8 mouse cellular contexts compared by ENCODE assay signal in the genomic region with DNA sequence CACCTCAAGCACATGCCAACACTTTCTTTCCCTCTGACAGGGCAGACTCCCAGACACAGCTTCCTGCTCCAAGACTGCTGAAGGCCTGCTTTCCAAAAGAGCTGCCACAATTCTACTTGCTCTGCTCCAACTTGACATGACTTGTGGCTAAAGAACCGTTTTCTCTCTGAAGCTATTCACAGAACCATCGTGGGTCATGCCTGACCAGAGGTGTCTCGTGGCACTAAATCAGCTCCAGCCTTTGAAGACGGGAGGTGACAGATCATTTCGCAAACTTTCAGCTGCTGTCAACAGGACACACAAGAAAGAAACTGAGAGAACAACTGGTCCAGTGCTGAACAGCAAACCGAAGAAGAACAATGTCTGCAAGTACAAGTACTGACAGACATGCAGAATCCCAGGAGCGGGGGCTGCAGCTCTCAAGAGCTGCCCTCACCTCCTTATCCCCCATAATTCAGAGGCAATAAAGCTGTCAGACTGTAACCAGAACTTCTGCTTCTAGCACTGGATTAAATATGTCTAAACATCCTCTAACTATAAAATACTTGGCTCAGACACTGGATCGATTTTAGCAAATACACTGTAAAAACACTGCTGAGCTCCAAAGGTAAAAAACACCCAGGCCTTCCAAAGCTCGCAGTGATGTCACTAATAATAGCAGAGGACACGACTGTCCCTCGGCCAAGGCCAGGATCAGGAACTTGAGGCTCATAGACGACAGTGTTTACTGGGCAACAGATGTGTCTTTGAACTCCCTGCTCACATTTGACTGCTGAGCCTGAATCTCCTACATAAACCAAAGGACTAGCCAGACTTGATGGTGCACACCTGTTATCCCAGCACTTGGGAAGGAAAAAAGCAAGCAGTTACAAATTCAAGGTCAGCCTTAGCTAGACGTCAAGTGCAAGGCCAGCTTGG. TPM values are rescaled to one million over a fixed set of nuclear protein-coding genes. Genes with fewer than 3 reads are reported as not detected.
DNase-seq lines count a peak whose midpoint lies in the region; ATAC-seq and TF ChIP-seq lines count a peak whose summit lies in the region.

No protein-coding gene starts in this region.

- 0 out of 2 replicates have a peak overlapping the region, but pooled peaks have one; percentile 21 for H3K9ac ChIP-seq in heart, embryonic 12.5 days
- peak overlapping the region; percentile 49 for H3K9ac ChIP-seq in liver, adult 2 months (ENCODE audit: low read depth, low read length)
- no peak overlapping the region for H3K9ac ChIP-seq in liver, postnatal 0 days (replicated peaks)

- no peak for TF ChIP-seq CTCF in liver, adult 2 months (IDR thresholded peaks at IDR 0.05; ENCODE audit: low read depth, low read length)
- no peak for TF ChIP-seq CTCF in liver, postnatal 0 days (IDR thresholded peaks at IDR 0.05; ENCODE audit: low read depth)

- no peak for ATAC-seq in heart, embryonic 12.5 days (ENCODE audit: insufficient number of reproducible peaks, low FRiP score)
- ATAC-seq in liver, postnatal 0 days: peak; percentile 85

- peak overlapping the region; percentile 57; the same call in 1 of the 2 replicates for H3K27ac ChIP-seq in heart, embryonic 12.5 days (ENCODE audit: poor library complexity, severe bottlenecking)
- H3K27ac ChIP-seq in liver, adult 2 months (replicated peaks; ENCODE audit: insufficient read depth, low read depth, low read length): peak overlapping the region; percentile 96
- H3K27ac ChIP-seq in liver, postnatal 0 days (ENCODE audit: low read depth): peak overlapping the region; percentile 62

- DNase-seq in heart, adult 9 months (ENCODE audit: low spot score in 2 of 2): no peak
- DNase-seq in liver, adult 2 months (ENCODE audit: extremely low read depth, low read depth, low spot score): peak; percentile 98
- no peak for DNase-seq in liver
- DNase-seq in adrenal gland, postnatal 36 days: peak; percentile 44 to 52
- no peak for DNase-seq in liver, postnatal 0 days
- DNase-seq in layer of hippocampus, postnatal 10 days (ENCODE audit: low spot score in 2 of 2): no peak
- DNase-seq in right cerebral cortex, postnatal 36 days (ENCODE audit: low spot score in 2 of 2): no peak

- H3K4me2 ChIP-seq in heart, embryonic 12.5 days: no peak overlapping the region
- no peak overlapping the region for H3K4me2 ChIP-seq in liver, postnatal 0 days (ENCODE audit: low read depth, low read length)

- WGBS in heart, embryonic 12.5 days: 79% methylated on average over 13 of the region's 13 CpGs
- WGBS in liver, adult 2 months: 23% methylated on average over 13 of the region's 13 CpGs
- 70% methylated on average over 13 of the region's 13 CpGs for WGBS in liver, postnatal 0 days (ENCODE audit: insufficient replicate concordance)

- no peaks in the 10 kb centered on the region for H3K9me3 ChIP-seq in heart, embryonic 12.5 days (replicated peaks)
- no peaks in the 10 kb centered on the region for H3K9me3 ChIP-seq in liver, postnatal 0 days (ENCODE audit: low read length)

- no peak for TF ChIP-seq EP300 in liver, postnatal 0 days (IDR thresholded peaks at IDR 0.05; ENCODE audit: low read depth)

- H3K36me3 ChIP-seq in heart, embryonic 12.5 days: peaks cover 85% of the 10 kb centered on the region
- H3K36me3 ChIP-seq in liver, adult 2 months (ENCODE audit: control insufficient read depth, insufficient read depth, low read length): peaks cover 51% of the 10 kb centered on the region
- H3K36me3 ChIP-seq in liver, postnatal 0 days (replicated peaks; ENCODE audit: insufficient read depth, low read length): peaks cover 84% of the 10 kb centered on the region

- H3K27me3 ChIP-seq in heart, embryonic 12.5 days (replicated peaks): no peaks in the 10 kb centered on the region
- H3K27me3 ChIP-seq in liver, adult 2 months (ENCODE audit: control insufficient read depth, insufficient read depth, low read length): no peaks in the 10 kb centered on the region
- no peaks in the 10 kb centered on the region for H3K27me3 ChIP-seq in liver, postnatal 0 days (ENCODE audit: insufficient read depth, low read length)

- peaks cover 18% of the 10 kb centered on the region; the same call in 1 of the 2 replicates for H3K79me2 ChIP-seq in liver, adult 2 months (ENCODE audit: control insufficient read depth, insufficient read depth, low read length)

- no peak for TF ChIP-seq POLR2A in liver, adult 2 months (IDR thresholded peaks at IDR 0.05; ENCODE audit: extremely low read depth, insufficient read depth, low read length)

- H3K4me3 ChIP-seq in heart, embryonic 12.5 days: no peak overlapping the region
- no peak overlapping the region for H3K4me3 ChIP-seq in liver, adult 2 months (ENCODE audit: insufficient read depth, low read depth, low read length)
- H3K4me3 ChIP-seq in liver, postnatal 0 days (ENCODE audit: low read depth, low read length): no peak overlapping the region

- peaks cover 12% of the 10 kb centered on the region for H3K4me1 ChIP-seq in heart, embryonic 12.5 days (replicated peaks)
- H3K4me1 ChIP-seq in liver, adult 2 months (ENCODE audit: control insufficient read depth, insufficient read depth, low read length): peaks cover 28% of the 10 kb centered on the region
- H3K4me1 ChIP-seq in liver, postnatal 0 days (ENCODE audit: insufficient read depth): 0 out of 2 replicates have a peak, but pooled peaks cover 4% of the 10 kb centered on the region

RNA-seq across cellular contexts. Expression of a gene that starts 14.6 kb away (rescaled TPM):
- 43.2 and 45.2 TPM in 2 replicates for polyA plus RNA-seq in heart, embryonic 12.5 days (2016; fragmentation: Nextera tagmentation; extraction: Ambion mirVana)
- 24.6 and 37.9 TPM in 2 replicates for total RNA-seq in liver, adult 2 months (2014; rRNA removed)
- polyA plus RNA-seq in liver, adult 2 months (2012; rRNA removed): 51.5 and 58.9 TPM in 2 replicates
- 100 to 1,000 TPM in 1 of 2 experiments, 10 to 100 TPM in 1; 86.2 to 101 TPM for total RNA-seq in adrenal gland, postnatal 36 days (2021)
- polyA plus RNA-seq in liver, postnatal 0 days (2015; fragmentation: Nextera tagmentation; extraction: Ambion mirVana): 12.5 and 12.8 TPM in 2 replicates
- 10 to 100 TPM; 71.2 to 71.4 TPM for total RNA-seq in layer of hippocampus, postnatal 10 days (2021)

RNA-seq across cellular contexts. Expression of a gene that starts 19.5 kb away (rescaled TPM):
- polyA plus RNA-seq in heart, embryonic 12.5 days (2016; fragmentation: Nextera tagmentation; extraction: Ambion mirVana): not detected in 2 replicates
- total RNA-seq in liver, adult 2 months (2014; rRNA removed): not detected in 2 replicates
- 0.05 TPM in 2 replicates for polyA plus RNA-seq in liver, adult 2 months (2012; rRNA removed)
- 1 to 10 TPM in 1 of 2 experiments, not detected in 1; 2.6 TPM for total RNA-seq in adrenal gland, postnatal 36 days (2021)
- not detected in 2 replicates for polyA plus RNA-seq in liver, postnatal 0 days (2015; fragmentation: Nextera tagmentation; extraction: Ambion mirVana)
- 10 to 100 TPM in 1 of 2 experiments, not detected in 1; 12.5 TPM for total RNA-seq in layer of hippocampus, postnatal 10 days (2021)

RNA-seq across cellular contexts. Expression of a gene that starts 30.4 kb away (rescaled TPM):
- polyA plus RNA-seq in heart, embryonic 12.5 days (2016; fragmentation: Nextera tagmentation; extraction: Ambion mirVana): 0.10 and 0.13 TPM in 2 replicates
- total RNA-seq in liver, adult 2 months (2014; rRNA removed): 0.46 and 0.81 TPM in 2 replicates
- 0.98 and 1.8 TPM in 2 replicates for polyA plus RNA-seq in liver, adult 2 months (2012; rRNA removed)
- total RNA-seq in adrenal gland, postnatal 36 days (2021): under 1 TPM; 0.53 to 0.66 TPM
- polyA plus RNA-seq in liver, postnatal 0 days (2015; fragmentation: Nextera tagmentation; extraction: Ambion mirVana): 0.20 TPM in 1 of 2 replicates, not detected in the other
- total RNA-seq in layer of hippocampus, postnatal 10 days (2021): under 1 TPM; 0.20 to 0.41 TPM

RNA-seq across cellular contexts. Expression of a gene that starts 35.0 kb away (rescaled TPM):
- 14.9 and 15.2 TPM in 2 replicates for polyA plus RNA-seq in heart, embryonic 12.5 days (2016; fragmentation: Nextera tagmentation; extraction: Ambion mirVana)
- total RNA-seq in liver, adult 2 months (2014; rRNA removed): 20.7 and 28.9 TPM in 2 replicates
- polyA plus RNA-seq in liver, adult 2 months (2012; rRNA removed): 29.2 and 32.6 TPM in 2 replicates
- 10 to 100 TPM; 28.0 to 41.4 TPM for total RNA-seq in adrenal gland, postnatal 36 days (2021)
- 18.9 and 19.0 TPM in 2 replicates for polyA plus RNA-seq in liver, postnatal 0 days (2015; fragmentation: Nextera tagmentation; extraction: Ambion mirVana)
- 10 to 100 TPM; 10.4 to 10.5 TPM for total RNA-seq in layer of hippocampus, postnatal 10 days (2021)

RNA-seq across cellular contexts. Expression of a gene that starts 35.0 kb away (rescaled TPM):
- 24.1 and 24.7 TPM in 2 replicates for polyA plus RNA-seq in heart, embryonic 12.5 days (2016; fragmentation: Nextera tagmentation; extraction: Ambion mirVana)
- 4.6 and 5.7 TPM in 2 replicates for total RNA-seq in liver, adult 2 months (2014; rRNA removed)
- 5.8 and 8.7 TPM in 2 replicates for polyA plus RNA-seq in liver, adult 2 months (2012; rRNA removed)
- total RNA-seq in adrenal gland, postnatal 36 days (2021): 10 to 100 TPM; 24.7 to 33.3 TPM
- 9.0 and 11.7 TPM in 2 replicates for polyA plus RNA-seq in liver, postnatal 0 days (2015; fragmentation: Nextera tagmentation; extraction: Ambion mirVana)
- 10 to 100 TPM; 26.5 to 27.8 TPM for total RNA-seq in layer of hippocampus, postnatal 10 days (2021)

Comparison
In these comparisons a context has a peak if more than half of its experiments do, and no peak if none do; other contexts are left out.
1. DNase-seq: peak in liver, adult 2 months (single experiment) and adrenal gland, postnatal 36 days (2 of 2); none in heart, adult 9 months (0 of 2), liver (single experiment), liver, postnatal 0 days (single experiment), layer of hippocampus, postnatal 10 days (0 of 2) and right cerebral cortex, postnatal 36 days (0 of 2).
2. Peak in every context shown above with its lines, with median percentiles within 50 percentile points of each other: H3K27ac ChIP-seq.